Mouse (Mus musculus): ENCODE results near the gene Ppp2r5e. TPM values are rescaled to one million over a fixed set of nuclear protein-coding genes. Genes with fewer than 3 reads are reported as not detected.

Gene Ppp2r5e
- polyA plus RNA-seq, 1 experiment from 2014 or later = 10.1 TPM

DNA sequence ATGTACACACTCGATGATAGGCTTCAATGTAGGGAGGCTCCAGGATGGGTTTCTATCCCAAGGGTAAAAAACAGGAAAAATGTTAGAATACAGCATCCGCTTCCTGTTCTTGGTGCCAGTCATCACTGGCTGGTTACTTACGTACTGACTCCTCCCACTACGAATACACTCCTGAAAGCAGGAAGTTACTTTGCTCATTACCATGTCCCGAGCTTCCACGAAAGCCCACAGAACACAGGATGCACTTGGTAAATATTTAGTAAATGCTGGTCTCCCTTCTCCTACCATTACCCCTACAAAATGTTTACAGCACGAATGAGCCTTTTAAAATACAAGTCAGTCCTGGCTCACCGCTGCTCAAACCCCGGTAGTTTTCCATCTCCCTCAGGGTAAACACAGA, 183.1 kb downstream of the Ppp2r5e start:
- H3K9ac ChIP-seq (replicated peaks; ENCODE audit: low read length) = no peak overlapping the region
- no peak for ATAC-seq (ENCODE audit: low FRiP score, low TSS enrichment)
- H3K9me3 ChIP-seq (ENCODE audit: low read length) = no peaks in the 10 kb centered on the region
- no peaks in the 10 kb centered on the region for H3K4me1 ChIP-seq (ENCODE audit: insufficient read depth, low read length)
- 75% methylated on average over 9 of the region's 9 CpGs for WGBS
- no peak overlapping the region for H3K27ac ChIP-seq (ENCODE audit: low read length)
- no peak overlapping the region for H3K4me2 ChIP-seq (replicated peaks; ENCODE audit: low read depth, low read length)
- H3K4me3 ChIP-seq (ENCODE audit: low read length) = no peak overlapping the region
- H3K36me3 ChIP-seq (ENCODE audit: insufficient read depth, low read length) = no peaks in the 10 kb centered on the region
- no peaks in the 10 kb centered on the region for H3K27me3 ChIP-seq (ENCODE audit: insufficient read depth, low read length)

Other genes with a start within 250 kb of the Ppp2r5e start
- gene Gphb5, start 179.5 kb downstream of the Ppp2r5e start, polyA plus RNA-seq (2015; fragmentation: Nextera tagmentation; extraction: Ambion mirVana) = not detected in 2 replicates
- gene Wdr89, start 73.3 kb upstream of the Ppp2r5e start, polyA plus RNA-seq (2015; fragmentation: Nextera tagmentation; extraction: Ambion mirVana) = 11.9 and 15.0 TPM in 2 replicates
- 14.5 and 15.9 TPM in 2 replicates for gene Sgpp1, start 139.5 kb upstream of the Ppp2r5e start, polyA plus RNA-seq (2015; fragmentation: Nextera tagmentation; extraction: Ambion mirVana)
- gene Syne2, start 221.9 kb upstream of the Ppp2r5e start, polyA plus RNA-seq (2015; fragmentation: Nextera tagmentation; extraction: Ambion mirVana) = 58.7 and 61.9 TPM in 2 replicates